Mouse (Mus musculus) kidney, embryonic 16.5 days (tissue): ENCODE data around the gene Rnf150. TPM values are rescaled to one million over a fixed set of nuclear protein-coding genes. Genes with fewer than 3 reads are reported as not detected.
"Not testable (repeated sequence)": the region's sequence is repeated elsewhere in the genome, so short reads cannot be mapped to it uniquely, and the experiment has no call there.

ENCODE experiments used
- ATAC-seq: fragments of 200-750 bp; cut with Nextera tagmentation; 2 replicates; pipeline ENCODE4 v1.8.0; 2017; ENCODE audit warnings: moderate TSS enrichment; ENCODE audit not compliant: low FRiP score, low TSS enrichment
- H3K27ac ChIP-seq: fragments of 300-500 bp; sonication (generic); 2 replicates; pipeline ENCODE4 v1.5.1; 2014; ENCODE audit warnings: low read length
- H3K27me3 ChIP-seq: fragments of 300-500 bp; sonication (generic); 2 replicates; pipeline ENCODE4 v1.6.1; 2014; ENCODE audit warnings: low read length, control low read depth, mixed read lengths; ENCODE audit not compliant: insufficient read depth
- H3K36me3 ChIP-seq: fragments of 300-500 bp; sonication (generic); 2 replicates; pipeline ENCODE4 v1.6.1; 2014; ENCODE audit warnings: low read length, control low read depth, mixed read lengths; ENCODE audit not compliant: insufficient read depth
- H3K4me1 ChIP-seq: fragments of 300-500 bp; sonication (generic); 2 replicates; pipeline ENCODE4 v1.6.1; 2014; ENCODE audit warnings: low read length, control low read depth, mixed read lengths; ENCODE audit not compliant: insufficient read depth
- H3K4me2 ChIP-seq: fragments of 300-500 bp; sonication (generic); replicated peaks from 2 replicates; pipeline ENCODE4 v1.6.1; 2014; ENCODE audit warnings: low read depth, low read length
- H3K4me3 ChIP-seq: fragments of 300-500 bp; sonication (generic); 2 replicates; pipeline ENCODE4 v1.5.1; 2014; ENCODE audit warnings: mild to moderate bottlenecking, low read length
- H3K9ac ChIP-seq: fragments of 300-500 bp; sonication (generic); replicated peaks from 2 replicates; pipeline ENCODE4 v1.6.1; 2014; ENCODE audit warnings: low read length
- H3K9me3 ChIP-seq: fragments of 300-500 bp; sonication (generic); 2 replicates; pipeline ENCODE4 v1.6.1; 2016; ENCODE audit warnings: low read length, control low read depth
- WGBS: fragments of 180-500 bp; shearing (Covaris S2); extraction: QIAGEN DNeasy Blood & Tissue Kit; methylation state at CpG from one replicate; pipeline ENCODE4 v1.1.7; 2014; 5-methylcytosine and 5-hydroxymethylcytosine counted together
- polyA plus RNA-seq: library from polyadenylated mRNA; unstranded; fragments of >200 nt; fragmentation: Nextera tagmentation; extraction: Ambion mirVana; gene quantifications from 2 replicates; pipeline ENCODE4 v1.2.1, GENCODE M21; 2015

The Rnf150 gene
- polyA plus RNA-seq, 1 experiment from 2014 or later = 2.0 TPM

GRCm38 (mm10) chr8:83074248-83074647, 211.1 kb downstream of the Rnf150 start:
- Histone ChIP-seq H3K27ac (no peak overlapping the region), H3K9ac (no peak overlapping the region), H3K4me3 (no peak overlapping the region), H3K36me3 (no peaks in the 10 kb centered on the region), H3K4me1 (peaks cover 10% of the 10 kb centered on the region; the same call in 1 of the 2 replicates), H3K4me2 (no peak overlapping the region), H3K27me3 (no peaks in the 10 kb centered on the region), H3K9me3 (no peaks in the 10 kb centered on the region)
- WGBS = 82% methylated on average over 3 of the region's 3 CpGs
- ATAC-seq = no peak

DNA sequence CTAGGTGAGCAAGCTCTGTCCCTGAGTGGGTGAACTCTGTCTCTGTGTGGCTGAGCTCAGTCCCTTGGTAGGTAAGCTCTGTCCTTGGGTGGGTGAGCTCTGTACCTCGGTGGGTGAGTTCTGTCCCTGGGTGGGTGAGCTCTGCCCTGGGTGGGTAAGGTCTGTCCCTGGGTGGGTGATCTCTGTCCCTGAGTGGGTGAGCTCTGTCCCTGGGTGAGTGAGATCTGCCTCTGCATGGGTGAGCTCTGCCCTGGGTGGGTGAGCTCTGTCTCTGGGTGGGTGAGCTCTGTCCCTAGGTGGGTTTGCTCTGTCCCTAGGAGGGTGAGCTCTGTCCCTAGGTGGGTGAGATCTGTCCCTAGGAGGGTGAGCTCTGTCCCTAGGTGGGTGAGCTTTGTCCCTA, 213.5 kb downstream of the Rnf150 start:
- Histone ChIP-seq H3K4me1 (peaks cover 16% of the 10 kb centered on the region; the same call in 1 of the 2 replicates), H3K4me3 (no peak overlapping the region), H3K9me3 (no peaks in the 10 kb centered on the region), H3K27ac (no peak overlapping the region), H3K9ac (no peak overlapping the region), H3K4me2 (no peak overlapping the region), H3K27me3 (no peaks in the 10 kb centered on the region), H3K36me3 (no peaks in the 10 kb centered on the region)
- 92% methylated on average over 1 of the region's 1 CpGs for WGBS
- ATAC-seq = peak; percentile 50; the same call in 1 of the 2 replicates

DNA sequence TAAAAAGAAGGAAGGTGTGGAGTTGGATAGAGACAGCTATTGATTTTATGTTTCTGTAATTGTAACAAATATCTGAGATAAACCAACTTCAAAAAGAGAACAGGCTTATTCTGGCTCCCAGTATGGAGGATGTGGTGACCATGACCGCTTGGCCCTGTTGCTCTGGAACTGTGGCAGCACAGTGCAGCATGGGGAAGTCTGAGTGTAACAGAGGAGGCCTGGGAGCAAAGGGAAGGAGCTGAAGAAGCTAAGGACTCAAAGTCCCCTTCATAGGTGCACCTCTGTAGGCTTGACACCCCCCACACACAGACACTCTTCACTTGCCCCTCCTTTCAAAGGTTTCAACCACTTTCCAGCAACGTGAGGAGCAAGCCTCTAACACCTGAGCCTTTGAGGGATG, 214.2 kb downstream of the Rnf150 start:
- Histone ChIP-seq H3K9me3 (no peaks in the 10 kb centered on the region), H3K4me2 (no peak overlapping the region), H3K27me3 (no peaks in the 10 kb centered on the region), H3K9ac (no peak overlapping the region), H3K4me1 (peaks cover 16% of the 10 kb centered on the region; the same call in 1 of the 2 replicates), H3K36me3 (no peaks in the 10 kb centered on the region), H3K27ac (no peak overlapping the region), H3K4me3 (no peak overlapping the region)
- no peak for ATAC-seq
- 67% methylated on average over 2 of the region's 2 CpGs for WGBS

- ATAC-seq = peak; percentile 90
- Histone ChIP-seq H3K9ac (no peak overlapping the region), H3K9me3 (no peaks in the 10 kb centered on the region), H3K27me3 (no peaks in the 10 kb centered on the region), H3K27ac (peak overlapping the region; percentile 67), H3K36me3 (0 out of 2 replicates have a peak, but pooled peaks cover 4% of the 10 kb centered on the region), H3K4me3 (no peak overlapping the region), H3K4me2 (no peak overlapping the region), H3K4me1 (peaks cover 16% of the 10 kb centered on the region; the same call in 1 of the 2 replicates)
- 33% methylated on average over 12 of the region's 12 CpGs for WGBS
These were observed 215.8 kb downstream of the Rnf150 start for GRCm38 (mm10) chr8:83078701-83079533.

- Histone ChIP-seq H3K4me2 (no peak overlapping the region), H3K27me3 (no peaks in the 10 kb centered on the region), H3K36me3 (0 out of 2 replicates have a peak, but pooled peaks cover 4% of the 10 kb centered on the region), H3K4me3 (no peak overlapping the region), H3K9me3 (no peaks in the 10 kb centered on the region), H3K9ac (no peak overlapping the region), H3K27ac (peak overlapping the region; percentile 7; the same call in 1 of the 2 replicates), H3K4me1 (peaks cover 16% of the 10 kb centered on the region; the same call in 1 of the 2 replicates)
- 75% methylated on average over 5 of the region's 5 CpGs for WGBS
- no peak for ATAC-seq
These were observed 216.3 kb downstream of the Rnf150 start for GRCm38 (mm10) chr8:83079534-83079844.

DNA sequence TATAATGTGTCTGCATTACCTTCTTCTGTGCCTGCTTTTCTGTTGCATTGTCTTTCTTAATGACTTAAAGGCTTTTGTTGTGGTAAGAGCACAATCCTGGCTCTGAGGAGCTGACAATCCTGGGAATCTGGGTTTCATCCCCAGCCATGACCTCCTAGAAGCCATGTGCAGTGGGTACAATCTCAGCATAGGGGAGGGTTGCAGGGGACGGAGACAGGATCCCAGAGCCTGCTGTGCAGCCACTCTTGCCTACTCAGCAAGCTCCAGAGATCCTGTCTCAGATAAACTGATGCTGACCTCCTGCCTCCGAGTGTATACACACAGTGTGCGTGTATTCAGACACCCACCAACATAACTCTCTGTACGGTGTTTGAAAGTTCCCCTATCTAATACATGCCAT, 218.1 kb downstream of the Rnf150 start:
- H3K9ac ChIP-seq = no peak overlapping the region
- WGBS = 44% methylated on average over 4 of the region's 4 CpGs
- H3K4me3 ChIP-seq = no peak overlapping the region
- no peak overlapping the region for H3K4me2 ChIP-seq
- peaks cover 16% of the 10 kb centered on the region; the same call in 1 of the 2 replicates for H3K4me1 ChIP-seq
- no peaks in the 10 kb centered on the region for H3K27me3 ChIP-seq
- H3K27ac ChIP-seq = no peak overlapping the region
- H3K36me3 ChIP-seq = 0 out of 2 replicates have a peak, but pooled peaks cover 4% of the 10 kb centered on the region
- H3K9me3 ChIP-seq = no peaks in the 10 kb centered on the region
- no peak for ATAC-seq

GRCm38 (mm10) chr8:83081806-83082205, 218.7 kb downstream of the Rnf150 start:
- 73% methylated on average over 7 of the region's 8 CpGs for WGBS
- H3K27me3 ChIP-seq = not testable (repeated sequence)

GRCm38 (mm10) chr8:83082251-83082650, 219.1 kb downstream of the Rnf150 start:
- 87% methylated on average over 7 of the region's 7 CpGs for WGBS
- H3K27me3 ChIP-seq = no peaks in the 10 kb centered on the region
- ATAC-seq = no peak
- no peak overlapping the region for H3K27ac ChIP-seq
- H3K9me3 ChIP-seq = no peaks in the 10 kb centered on the region
- H3K9ac ChIP-seq = no peak overlapping the region
- no peak overlapping the region for H3K4me3 ChIP-seq
- peaks cover 16% of the 10 kb centered on the region; the same call in 1 of the 2 replicates for H3K4me1 ChIP-seq
- H3K36me3 ChIP-seq = 0 out of 2 replicates have a peak, but pooled peaks cover 4% of the 10 kb centered on the region
- H3K4me2 ChIP-seq = no peak overlapping the region

More at GRCm38 (mm10) chr8:83081806-83082205, 218.7 kb downstream of the Rnf150 start:
- not testable (repeated sequence) for H3K4me3 ChIP-seq, H3K27ac ChIP-seq, H3K4me2 ChIP-seq, H3K36me3 ChIP-seq, H3K9me3 ChIP-seq, ATAC-seq, H3K9ac ChIP-seq
- peaks cover 16% of the 10 kb centered on the region; the same call in 1 of the 2 replicates for H3K4me1 ChIP-seq

DNA sequence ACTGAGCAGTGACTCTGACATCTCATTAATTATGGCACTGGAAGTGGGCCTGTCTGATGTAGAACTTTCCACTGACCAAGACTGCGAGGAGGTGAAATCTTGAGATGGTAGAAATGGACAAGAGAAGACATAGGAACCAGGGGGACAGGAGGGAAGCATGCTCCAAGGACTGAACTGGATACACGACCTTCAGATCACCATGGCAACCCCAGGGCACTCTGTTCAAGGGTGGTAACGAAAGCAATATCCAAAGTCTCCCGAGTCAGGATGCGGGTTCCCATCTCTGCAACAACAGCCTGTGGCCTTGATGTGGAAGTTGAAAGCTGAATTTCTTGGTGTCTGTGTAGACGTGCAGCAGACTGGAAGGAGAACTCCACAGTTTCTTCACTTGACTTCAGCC, 220.3 kb downstream of the Rnf150 start:
- 0 out of 2 replicates have a peak, but pooled peaks cover 4% of the 10 kb centered on the region for H3K36me3 ChIP-seq
- H3K27me3 ChIP-seq = no peaks in the 10 kb centered on the region
- H3K27ac ChIP-seq = no peak overlapping the region
- peaks cover 13% of the 10 kb centered on the region; the same call in 1 of the 2 replicates for H3K4me1 ChIP-seq
- 80% methylated on average over 6 of the region's 6 CpGs for WGBS
- no peak overlapping the region for H3K4me2 ChIP-seq
- no peaks in the 10 kb centered on the region for H3K9me3 ChIP-seq
- no peak overlapping the region for H3K4me3 ChIP-seq
- no peak for ATAC-seq
- H3K9ac ChIP-seq = no peak overlapping the region

- Histone ChIP-seq H3K4me1 (no peaks in the 10 kb centered on the region), H3K4me3 (no peak overlapping the region), H3K9me3 (no peaks in the 10 kb centered on the region), H3K4me2 (no peak overlapping the region), H3K27ac (no peak overlapping the region), H3K9ac (no peak overlapping the region), H3K36me3 (0 out of 2 replicates have a peak, but pooled peaks cover 4% of the 10 kb centered on the region), H3K27me3 (no peaks in the 10 kb centered on the region)
- WGBS = 72% methylated on average over 3 of the region's 3 CpGs
- no peak for ATAC-seq
These were observed 222.4 kb downstream of the Rnf150 start for GRCm38 (mm10) chr8:83085581-83085980.
